Mouse (Mus musculus): ENCODE measurements around the gene Prdm12. TPM values are rescaled to one million over a fixed set of nuclear protein-coding genes. Genes with fewer than 3 reads are reported as not detected.

The Prdm12 gene
- polyA plus RNA-seq (2012; rRNA removed), result not detected in 2 replicates

DNA sequence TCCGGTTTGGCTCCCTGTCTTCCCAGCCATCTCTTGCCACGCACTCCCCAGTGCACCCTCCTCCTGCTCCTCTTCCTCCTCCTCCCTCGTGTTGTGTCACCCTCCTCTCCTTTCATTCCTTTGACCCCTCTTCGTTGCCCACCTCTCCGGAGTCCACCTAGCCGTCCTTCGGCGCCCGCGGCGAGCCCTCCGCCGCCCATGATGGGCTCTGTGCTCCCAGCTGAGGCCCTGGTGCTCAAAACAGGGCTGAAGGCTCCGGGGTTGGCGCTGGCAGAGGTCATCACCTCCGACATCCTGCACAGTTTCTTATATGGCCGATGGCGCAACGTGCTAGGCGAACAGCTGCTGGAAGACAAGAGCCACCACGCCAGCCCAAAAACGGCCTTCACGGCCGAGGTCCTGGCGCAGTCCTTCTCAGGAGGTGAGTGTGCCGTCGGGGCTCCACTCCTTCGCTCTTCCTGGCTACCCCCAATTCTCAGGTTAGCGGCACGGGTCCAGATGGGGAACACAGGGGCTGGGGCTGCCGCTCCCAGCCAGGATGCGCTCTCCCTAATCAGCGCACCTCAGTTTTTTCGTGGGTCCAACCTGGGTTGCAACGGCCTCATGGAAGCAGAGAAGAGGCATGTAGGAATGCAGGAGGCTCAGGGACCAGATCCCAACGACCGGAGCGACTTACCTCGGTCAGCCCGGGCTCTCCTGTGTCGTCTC is at the start of gene Prdm12:
TSS of gene Prdm12 (plus strand) at position 137 of the 708 bp plus-strand sequence.
- DNase-seq (ENCODE audit: low spot score), result no peak

DNA sequence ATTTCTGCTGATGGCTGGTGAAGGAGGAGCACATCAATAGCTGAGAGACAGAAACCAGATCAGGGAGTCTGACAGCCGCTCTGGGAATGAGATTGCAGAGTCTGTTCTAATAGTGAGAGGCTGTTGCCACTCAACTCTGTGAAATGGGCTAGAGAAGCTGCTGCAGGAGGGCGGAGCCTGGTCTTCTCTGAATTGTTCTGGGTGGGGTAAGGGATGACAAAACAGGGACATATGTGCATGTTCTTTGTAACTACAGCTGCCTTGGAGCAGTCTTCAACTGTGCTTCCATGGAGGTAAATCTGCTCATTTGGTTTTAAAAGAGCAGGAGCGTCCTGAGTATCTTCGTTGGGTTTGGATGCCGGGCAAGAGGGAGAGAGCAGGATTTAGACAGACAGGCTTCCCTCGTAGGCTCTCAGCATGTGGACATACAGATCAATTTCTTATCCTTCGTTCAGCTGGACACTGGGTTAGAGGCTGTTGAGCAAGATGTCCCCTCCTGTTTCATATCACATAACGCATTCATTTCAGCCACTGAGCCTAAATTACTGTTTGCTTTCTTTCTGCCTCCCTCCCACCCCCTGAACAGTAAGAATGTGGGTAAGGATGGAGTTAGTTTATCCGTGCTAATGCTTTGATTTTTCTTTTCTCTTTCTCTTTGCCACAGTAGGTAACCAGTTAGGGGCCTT is 47.9 kb upstream of the Prdm12 start:
- DNase-seq (ENCODE audit: low spot score), result no peak

DNA sequence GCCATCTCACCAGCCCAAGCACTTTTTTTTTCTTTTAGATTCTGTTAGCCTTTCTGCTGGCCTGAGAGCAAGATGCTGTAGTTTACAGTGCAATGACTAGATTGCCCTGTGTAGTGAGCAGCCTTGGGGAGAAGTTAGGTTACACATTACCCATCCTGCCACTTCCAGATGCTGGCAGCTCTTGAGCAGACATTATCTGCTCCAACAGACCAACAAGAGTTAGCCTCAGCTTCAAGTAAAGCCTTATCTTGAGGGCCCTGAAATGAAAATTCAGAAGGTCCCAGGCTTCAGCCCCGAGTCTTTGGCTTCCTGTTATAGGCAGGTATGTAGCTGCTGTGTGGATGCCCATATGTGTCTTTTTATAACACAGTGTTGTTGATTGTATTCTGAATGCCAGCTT is 32.3 kb upstream of the Prdm12 start:
- no peak for DNase-seq (ENCODE audit: low spot score)

DNA sequence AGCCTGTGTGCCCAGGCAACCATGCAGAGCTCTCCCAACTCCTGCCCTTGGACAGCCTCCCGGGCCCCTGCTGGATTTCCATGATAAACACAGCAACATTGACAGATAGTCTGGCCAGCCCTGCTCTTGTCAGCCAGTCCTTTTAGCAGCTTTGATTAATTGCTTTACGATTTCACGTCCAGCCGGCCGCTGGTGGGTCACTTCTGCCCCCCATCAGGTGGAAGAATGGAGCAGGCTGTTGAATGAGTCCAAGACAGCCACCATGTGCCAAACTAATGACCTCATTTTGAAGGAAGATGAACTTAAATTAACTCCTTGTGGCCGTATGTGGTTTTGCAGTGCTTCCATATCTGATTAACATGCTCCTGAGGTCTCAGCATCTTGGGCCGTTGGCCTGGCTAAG is 30.0 kb upstream of the Prdm12 start:
- DNase-seq (ENCODE audit: low spot score), result no peak

DNA sequence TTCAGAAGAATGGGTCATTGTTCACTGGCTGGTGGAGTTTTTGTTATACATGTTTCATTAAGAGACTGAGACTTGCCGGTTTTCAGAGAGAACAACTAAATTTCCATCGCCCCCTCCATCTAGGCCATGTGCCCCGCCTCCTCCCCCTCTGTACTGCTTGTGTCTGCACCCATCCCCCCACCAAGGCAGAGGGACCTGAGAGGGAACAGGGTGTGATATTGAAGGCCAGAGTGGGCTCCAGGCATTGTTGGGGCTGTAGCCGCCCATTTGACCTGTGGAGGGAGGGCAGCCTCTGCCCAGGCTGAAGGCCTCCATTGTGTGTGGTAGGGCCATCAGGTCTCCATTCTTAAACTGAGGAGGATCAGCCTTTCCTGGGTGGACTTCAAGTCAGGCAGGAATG is 28.9 kb upstream of the Prdm12 start:
- no peak for DNase-seq (ENCODE audit: low spot score)

DNA sequence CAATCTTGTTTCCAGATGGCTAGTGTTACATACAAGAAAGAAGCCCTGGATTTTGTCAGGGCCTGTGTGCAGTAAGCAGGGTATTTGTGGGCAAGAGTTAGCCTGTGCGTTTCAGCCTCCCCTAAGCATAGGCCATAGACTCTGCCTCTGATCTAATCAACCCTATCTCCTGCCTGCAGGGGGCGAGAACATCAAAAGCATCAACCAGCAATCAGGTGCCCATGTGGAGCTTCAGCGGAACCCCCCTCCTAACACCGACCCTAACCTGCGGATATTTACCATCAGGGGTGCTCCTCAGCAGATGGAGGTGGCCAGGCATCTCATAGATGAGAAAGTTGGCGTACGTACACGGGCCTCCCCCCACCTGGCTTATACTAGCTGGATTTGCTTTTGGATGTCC is 28.4 kb upstream of the Prdm12 start:
- no peak for DNase-seq (ENCODE audit: low spot score)

DNA sequence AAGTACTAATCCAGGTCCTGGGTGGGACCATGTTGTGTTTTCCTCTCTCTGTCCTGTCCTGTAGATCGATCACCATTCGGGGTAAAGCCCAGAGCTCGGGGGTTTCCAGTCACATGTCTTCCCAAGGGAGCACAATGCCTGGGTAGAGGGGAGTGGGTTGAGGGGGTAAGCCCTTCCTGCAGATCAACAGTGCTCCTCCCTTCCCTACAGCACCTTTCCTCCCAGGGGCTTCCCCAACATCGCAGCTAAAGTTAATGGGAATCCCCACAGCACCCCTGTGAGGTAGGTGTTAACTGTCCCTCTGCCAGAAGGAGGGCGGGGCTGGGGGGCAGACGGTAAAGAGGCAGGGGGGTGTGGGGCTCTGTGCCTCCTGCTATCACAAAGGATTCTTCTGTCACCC is 27.2 kb upstream of the Prdm12 start:
- no peak for DNase-seq (ENCODE audit: low spot score)

DNA sequence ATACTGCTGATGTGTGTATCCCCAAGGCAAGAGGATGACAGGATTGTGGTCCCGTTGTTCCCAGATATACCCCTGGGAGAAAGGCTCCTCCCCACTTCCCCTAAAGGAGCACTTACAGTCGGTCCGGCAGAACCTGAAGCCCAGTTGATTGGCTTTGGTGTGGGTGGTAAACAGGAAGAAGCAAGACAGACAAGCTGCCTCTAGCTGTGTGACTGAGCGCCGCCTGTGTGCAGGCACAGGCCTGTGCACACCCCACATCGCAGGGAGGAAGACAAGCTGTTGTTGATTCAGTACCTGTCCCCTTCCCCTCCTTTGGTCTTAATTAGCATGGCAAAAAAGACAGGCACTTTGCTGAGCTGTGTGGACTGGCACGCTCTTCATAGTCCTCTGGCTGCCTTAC is 26.1 kb upstream of the Prdm12 start:
- no peak for DNase-seq (ENCODE audit: low spot score)

DNA sequence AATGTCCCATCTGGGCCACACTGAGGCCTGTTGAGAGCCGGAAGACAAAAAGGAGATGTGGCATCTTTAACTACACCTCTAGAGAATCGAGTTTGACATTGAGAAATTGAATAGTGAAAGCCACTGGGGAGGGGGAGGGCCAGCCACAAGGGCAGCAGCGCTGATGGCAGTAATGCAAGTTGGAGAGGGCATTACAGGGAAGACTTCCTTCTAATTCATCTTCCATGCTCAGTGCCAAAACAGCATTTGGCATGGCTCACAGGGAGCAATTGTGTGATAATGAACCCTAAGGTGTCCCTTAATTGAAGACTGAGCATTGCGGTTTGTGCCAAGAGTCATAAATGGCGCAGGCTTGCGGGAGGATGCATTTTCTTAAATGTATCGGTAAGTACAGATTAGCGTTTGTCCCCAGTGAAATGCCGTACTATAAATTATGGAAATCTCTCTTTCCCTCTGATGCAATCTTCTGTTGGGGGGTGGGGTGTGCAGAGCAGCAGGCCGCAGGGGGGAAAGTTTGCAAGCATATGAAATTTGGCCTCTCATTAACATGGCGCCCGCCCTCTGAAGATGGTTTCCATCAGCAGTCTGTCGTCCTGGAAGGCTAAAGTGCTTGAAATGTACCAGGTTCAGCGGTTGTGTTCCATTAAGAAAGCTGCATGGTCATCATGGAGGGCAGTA is 21.2 kb upstream of the Prdm12 start:
- DNase-seq (ENCODE audit: low spot score), result no peak

DNA sequence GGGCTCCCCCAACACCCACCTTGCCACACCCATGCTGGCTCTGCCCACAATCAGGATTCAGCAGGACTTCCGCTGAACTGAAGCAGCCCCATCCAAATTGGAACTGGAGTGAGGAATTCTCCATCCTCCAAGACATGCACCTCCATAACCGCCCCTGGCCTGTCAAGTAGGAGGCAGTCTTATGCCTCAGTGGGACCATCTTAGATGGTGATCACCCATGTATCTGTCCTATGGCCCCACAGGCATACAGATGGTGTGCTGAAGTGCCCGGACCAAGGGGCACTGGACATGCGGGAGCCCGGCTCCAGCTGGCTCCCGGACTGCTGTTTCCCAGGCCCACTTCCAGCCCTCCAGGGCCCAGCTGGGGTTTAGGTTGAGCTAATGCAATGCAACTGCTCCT is 20.6 kb upstream of the Prdm12 start:
- DNase-seq (ENCODE audit: low spot score), result no peak

DNA sequence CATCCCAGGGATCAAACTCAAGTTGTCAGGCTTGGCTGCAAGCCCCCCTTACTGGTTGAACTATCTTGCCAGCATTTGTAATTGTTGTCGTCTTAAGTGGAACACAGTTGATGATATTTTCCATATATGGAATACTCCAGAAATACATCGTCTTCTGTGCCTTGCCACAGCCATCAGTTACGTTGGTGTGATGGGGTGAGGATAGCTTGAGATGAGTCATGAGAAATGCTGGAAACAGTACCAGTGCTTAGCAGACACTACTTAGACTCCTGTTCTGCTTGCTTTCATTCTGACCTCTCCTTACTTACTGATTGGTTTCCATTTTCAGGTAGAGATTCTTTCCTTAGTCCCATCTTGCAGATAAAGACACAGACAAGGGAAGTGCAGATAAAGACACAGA is 6.3 kb upstream of the Prdm12 start:
- DNase-seq (ENCODE audit: low spot score), result no peak

DNA sequence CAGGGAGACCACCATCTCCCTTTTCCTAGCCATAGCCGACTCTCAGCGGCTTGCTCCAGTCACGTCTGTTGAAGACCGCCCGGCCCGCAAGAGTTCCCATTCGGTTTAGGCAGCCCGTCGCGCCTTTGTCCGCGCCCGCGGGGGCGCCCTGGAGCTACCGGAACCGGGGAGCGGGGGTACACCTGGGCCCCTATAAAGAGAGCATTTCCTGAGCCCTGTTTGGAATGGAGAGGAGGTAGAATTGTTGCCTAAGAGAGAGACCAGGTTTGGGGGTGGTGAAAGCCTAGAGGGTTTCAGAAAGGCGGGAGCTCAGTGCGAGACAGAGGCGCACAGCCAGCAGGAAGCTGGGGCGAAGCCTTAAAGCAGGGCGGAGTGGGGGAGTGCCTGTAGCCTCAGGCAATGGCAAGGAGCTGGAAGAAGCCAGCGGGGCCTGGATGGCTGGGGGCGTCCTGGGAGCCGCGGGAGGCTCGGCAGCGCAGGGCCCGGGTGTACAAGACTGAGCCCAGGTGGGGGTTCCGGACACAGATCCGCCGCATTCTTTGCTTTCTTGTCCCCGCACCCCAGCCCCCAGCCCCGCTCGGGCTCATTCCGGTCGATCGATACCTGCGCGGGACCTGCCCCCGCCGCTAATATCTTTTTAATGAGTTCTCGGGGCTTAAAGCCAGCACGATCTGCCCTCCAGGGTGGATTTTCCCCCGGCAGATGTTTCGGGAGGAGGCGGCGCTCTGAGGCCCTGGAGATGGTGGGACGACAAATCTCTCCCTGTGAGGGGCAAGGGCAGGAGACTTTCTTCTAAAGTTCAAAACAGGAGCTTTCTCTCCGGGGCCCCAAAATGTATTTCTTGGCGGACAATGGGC is 4.3 kb upstream of the Prdm12 start:
- DNase-seq (ENCODE audit: low spot score), result no peak

DNA sequence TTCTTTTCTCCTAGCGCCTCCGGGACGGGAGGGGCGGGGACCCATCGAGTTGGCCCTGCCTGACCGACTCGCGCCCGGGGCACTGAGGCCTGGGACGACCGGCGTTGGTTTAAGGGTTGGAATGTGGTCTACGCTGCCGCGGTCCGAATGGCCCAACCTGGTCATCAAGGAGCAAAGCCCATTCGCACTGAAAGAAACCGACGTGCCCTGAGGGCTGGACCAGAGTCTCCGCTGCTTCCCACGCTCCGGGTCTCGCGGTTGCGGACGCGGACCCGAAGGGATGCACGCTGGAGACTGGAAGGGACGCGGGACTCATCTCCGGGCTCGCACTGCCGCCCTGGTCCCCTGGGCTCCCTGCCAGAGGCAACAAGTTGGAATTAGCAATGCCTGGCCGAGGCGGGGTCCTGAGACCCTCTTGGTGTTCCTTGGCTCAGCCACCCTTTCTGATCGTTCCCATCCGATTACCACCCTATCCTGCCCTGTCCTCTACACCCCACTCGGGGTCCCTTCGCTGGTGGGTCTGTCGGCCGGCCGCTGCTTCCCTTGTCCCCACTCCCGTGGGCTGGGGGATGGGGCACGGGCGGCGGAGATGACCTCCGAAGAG is 3.6 kb upstream of the Prdm12 start:
- no peak for DNase-seq (ENCODE audit: low spot score)

DNA sequence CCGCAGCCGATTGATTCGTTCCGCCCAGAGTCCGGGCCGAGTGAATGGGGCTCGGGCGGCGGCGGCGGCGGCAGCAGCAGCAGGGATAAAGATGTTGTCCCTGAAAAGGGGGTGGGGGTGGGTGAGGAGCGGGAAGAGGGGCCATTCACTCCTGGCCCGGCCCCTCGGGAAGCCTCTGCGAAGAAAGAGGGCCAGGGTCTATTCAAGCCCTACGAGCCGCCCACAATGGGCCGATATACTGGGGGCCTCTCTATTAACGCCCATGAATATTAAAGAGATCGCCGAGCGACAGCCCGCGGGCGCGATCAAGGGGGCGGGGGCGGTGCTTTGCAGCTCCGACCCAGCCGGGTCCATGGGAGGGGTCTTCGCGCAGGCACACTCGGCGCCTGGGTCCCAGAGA is 3.1 kb upstream of the Prdm12 start:
- no peak for DNase-seq (ENCODE audit: low spot score)

DNA sequence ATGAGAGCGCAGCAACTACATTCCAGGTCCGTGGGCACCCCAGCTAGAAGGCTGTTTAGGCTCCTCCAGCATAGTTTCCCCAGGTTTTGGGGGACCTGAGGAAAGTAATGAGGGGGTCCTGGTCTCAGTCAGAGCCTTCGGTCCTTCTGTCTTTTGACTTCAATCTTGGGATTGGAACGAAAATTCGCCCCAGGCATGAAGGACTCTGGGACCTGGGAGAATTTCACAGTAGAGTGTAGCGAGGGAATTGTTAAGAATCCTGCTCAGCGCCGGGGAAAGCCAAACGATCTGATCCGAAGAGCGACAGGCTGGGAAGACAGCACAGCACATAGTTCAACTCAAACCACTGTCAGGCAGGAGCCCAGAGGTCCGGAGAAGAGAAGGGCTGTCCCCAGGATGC is 2.5 kb upstream of the Prdm12 start:
- no peak for DNase-seq (ENCODE audit: low spot score)

DNA sequence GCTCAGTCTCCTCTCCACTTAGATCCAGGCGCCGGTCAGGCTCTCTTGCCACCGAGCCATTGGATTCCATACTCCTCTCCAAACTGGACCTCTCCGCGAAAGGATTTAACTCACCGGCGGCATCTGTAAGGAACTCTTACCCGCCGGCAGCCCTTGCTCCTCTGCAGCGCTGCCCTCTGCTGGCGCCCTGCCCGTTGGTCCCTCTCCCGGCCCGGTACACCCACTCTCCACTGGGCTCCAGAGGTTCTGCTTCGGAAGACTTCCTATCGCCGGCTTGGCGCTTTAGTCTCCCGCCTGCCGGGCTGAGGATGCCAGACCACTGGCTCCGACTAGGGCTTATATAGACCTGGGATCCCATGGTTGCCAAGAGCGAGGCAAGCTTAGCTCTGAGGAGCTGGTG is 2.0 kb upstream of the Prdm12 start:
- DNase-seq (ENCODE audit: low spot score), result no peak

DNA sequence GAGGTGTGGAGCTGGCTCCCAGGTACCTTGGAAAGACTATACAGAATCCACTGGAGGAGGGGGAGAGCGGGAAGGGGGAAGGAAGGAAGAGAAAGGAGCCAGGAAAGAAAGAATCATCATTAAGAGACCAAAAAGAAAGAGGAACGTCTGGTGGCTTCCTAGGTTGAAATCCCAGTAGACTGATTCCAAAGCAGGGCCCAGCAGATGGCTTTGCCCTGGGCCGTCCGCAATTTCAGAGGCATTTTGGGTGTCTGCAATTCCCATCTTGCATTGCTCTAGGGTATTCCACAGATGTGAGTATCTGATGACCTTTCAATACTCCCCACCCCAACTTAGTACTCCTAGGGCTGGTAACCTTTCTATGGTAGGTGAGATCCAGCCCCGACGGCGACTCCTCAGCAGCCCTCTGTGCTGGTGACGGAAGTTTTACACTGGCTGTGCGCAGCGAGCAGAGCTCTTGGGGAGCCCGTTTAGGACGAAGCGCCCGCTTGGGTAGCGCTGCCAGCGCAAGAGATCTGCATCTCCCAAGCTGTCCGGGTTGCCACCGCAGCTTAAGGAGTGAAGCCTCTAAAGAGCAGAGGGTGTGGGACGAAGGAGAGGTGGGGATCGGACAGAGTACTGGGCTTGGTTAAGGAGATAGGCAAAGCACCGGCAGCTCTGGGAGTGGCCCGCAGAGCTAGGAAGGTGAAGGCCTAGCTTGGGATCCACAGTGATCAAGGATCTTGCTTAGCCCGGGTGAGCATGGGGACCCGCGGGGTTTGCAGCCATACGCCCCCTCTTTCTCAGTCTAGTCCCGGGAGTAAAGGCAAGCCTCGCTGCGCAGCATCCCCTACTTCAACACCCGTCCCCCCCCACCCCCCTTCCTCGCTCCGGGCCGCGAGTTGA is 1.0 kb upstream of the Prdm12 start:
- no peak for DNase-seq (ENCODE audit: low spot score)

DNA sequence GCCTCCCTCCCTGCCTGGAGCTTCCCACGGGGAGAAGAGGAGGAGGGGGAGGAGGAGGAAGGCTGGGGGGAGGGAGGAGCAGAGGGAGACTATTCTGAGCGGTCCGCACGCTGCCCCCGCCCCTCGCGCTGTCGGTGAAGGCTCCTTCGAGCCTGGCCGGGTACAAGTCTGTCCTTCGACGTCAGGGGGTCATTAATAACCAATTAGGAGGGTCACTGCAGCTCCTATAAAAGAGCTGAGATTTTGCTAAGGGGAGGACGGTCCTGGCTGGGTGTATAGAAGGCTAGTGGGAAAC is 424 bp upstream of the Prdm12 start:
- DNase-seq (ENCODE audit: low spot score), result no peak

DNA sequence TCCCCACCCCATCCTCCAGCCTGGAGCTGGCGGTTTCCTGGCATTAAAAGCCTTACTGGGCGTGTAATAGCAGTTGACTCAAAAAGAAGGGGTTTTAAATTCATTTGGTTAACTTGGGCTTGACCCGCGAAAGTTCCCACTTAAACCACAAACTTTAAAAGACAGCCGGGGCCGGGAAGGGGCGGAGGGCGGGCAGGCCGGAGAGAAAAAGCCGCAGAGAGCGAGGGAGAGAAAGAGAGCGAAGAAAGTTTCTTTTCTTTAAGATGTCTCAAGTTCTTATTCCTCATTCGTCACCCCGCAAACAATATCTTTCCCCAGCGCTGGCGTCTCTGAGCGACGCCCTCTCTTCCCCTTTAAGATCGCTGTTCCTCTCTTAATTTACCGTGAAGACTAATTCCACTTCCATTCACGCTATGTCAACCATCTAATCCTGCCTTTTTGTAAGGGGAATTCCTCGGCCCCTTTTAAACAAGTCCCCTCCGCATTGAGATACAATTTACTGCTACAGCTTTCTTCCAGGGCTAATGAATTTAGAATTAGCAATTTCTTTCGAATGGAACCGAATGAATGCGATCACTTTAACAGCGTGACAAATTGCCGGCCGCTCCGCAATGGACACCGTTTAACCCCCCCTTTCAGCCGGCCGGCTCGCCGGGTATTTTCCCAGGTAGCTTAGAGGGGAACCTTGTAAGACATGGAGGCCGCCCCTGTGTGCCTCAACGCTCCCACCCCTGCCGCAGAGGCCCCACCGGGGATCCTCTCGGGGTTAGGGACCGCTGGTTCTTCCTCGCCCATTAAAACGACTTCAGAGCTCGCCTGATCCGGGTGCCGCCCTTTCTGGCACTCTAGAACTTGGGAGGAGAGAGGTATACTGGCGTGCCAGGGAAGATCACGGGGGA is 1.0 kb downstream of the Prdm12 start:
- DNase-seq (ENCODE audit: low spot score), result no peak

DNA sequence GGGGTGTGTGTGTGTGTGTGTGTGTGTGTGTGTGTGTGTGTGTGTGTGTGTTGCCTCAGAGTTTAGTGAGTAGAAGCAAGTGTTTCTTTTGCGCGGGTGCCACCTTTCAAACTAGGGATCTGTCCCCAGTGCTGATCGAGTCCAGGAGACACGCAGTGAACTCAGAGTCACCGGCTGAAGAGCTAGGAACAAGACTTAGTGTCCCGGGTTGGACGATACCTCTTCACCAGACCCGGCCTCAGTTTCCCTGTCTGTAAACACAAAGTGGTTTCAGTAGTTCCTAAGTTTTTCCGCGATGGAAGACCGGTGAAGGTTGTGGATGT is 1.6 kb downstream of the Prdm12 start:
- DNase-seq (ENCODE audit: low spot score), result no peak

Measured in urinary bladder, adult 2 months (tissue).